Mouse (Mus musculus): Measurements from ENCODE around the gene Pmpca. TPM values are rescaled to one million over a fixed set of nuclear protein-coding genes. Genes with fewer than 3 reads are reported as not detected.
"Not testable (repeated sequence)": the region's sequence is repeated elsewhere in the genome, so short reads cannot be mapped to it uniquely, and the experiment has no call there.

The Pmpca gene
- polyA plus RNA-seq, 1 experiment from 2014 or later: 132 TPM

DNA sequence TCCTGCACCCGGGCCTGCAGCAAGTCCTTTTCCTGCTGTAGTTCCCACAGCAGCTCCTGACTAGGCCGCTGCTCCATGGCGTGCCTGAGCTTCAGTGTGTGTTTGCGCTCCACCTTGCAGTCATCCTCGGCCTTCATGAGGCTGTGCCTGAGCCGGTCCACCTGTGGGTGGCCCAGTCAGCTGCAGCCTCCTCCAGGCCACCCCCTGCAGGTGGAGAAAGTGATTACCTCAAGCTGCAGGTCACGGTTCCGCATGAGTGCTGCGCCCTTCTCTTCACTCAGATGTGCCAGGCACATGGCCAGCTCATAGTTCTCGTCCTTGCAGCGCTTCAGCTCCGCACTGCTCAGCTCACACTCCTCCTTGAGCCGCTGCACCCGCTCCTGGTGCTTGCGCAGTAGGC lies 31.7 kb upstream of the Pmpca start:
- no peak overlapping the region for H3K4me3 ChIP-seq
- H3K4me1 ChIP-seq (replicated peaks): peaks cover 23% of the 10 kb centered on the region
- H3K27ac ChIP-seq: no peak overlapping the region
- H3K27me3 ChIP-seq (ENCODE audit: insufficient read depth, poor library complexity, severe bottlenecking): no peaks in the 10 kb centered on the region
- DNase-seq (ENCODE audit: low spot score): no peak
- 56% methylated on average over 15 of the region's 15 CpGs for WGBS
- peaks cover 2% of the 10 kb centered on the region for H3K36me3 ChIP-seq
- H3K9me3 ChIP-seq: no peaks in the 10 kb centered on the region

DNA sequence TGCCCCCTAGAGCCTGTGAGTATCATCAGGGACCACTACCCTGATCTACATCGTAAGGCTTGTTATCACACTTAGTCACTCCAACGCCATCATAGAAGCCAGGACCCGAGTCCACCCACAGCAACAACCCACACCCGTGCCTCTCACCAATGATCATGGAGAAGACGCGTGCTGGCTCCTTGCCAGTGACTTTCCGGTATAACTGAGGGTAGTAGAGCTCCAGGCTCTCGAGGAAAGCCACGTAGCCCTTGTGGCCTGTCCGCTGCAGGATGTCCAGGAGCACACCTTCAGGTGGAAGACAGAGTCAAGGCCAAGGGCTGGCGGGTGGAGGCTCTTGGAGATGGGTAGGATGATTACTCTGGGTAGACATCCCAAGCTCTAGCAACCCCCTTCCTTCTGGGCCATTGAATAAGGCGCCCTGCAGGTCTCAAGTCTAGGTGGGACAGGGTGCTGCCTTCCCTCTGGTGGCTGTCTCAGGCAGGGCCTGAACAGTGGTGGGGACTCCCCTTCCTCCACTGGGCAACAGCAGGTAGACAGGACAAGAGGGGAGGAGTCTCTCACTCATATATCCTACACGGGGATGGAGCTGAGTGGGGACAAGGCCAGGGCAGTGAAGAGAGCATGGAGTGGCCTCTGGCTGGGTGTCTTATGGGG lies 30.3 kb upstream of the Pmpca start:
- H3K4me3 ChIP-seq: no peak overlapping the region
- no peaks in the 10 kb centered on the region for H3K9me3 ChIP-seq
- H3K36me3 ChIP-seq: peaks cover 15% of the 10 kb centered on the region
- peaks cover 10% of the 10 kb centered on the region; the same call in 1 of the 2 replicates for H3K4me1 ChIP-seq (replicated peaks)
- no peak for DNase-seq (ENCODE audit: low spot score)
- WGBS: 89% methylated on average over 13 of the region's 13 CpGs
- H3K27me3 ChIP-seq (ENCODE audit: insufficient read depth, poor library complexity, severe bottlenecking): no peaks in the 10 kb centered on the region
- H3K27ac ChIP-seq: no peak overlapping the region

DNA sequence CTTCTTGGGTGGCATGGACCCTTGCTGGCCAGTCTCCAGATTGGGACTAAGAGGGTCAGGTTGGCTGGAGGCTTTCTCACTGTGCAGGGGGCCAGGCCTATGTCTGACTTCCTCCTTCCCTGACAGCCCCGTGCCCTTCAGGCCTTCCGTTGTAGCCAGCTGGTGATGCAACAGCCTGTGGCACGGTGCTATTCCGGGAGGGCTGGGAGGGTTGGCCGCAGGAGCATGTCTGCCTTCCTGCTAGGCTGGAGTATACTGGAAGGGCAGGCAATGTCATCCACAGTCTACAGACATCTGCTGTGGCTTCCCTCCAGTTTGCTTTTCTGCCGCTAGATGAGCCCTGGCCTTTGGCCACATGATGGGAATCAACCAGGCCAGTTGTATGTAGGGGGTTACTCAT lies 29.2 kb upstream of the Pmpca start:
- no peak for DNase-seq (ENCODE audit: low spot score)
- H3K4me1 ChIP-seq (replicated peaks): peaks cover 9% of the 10 kb centered on the region; the same call in 1 of the 2 replicates
- H3K36me3 ChIP-seq: peaks cover 27% of the 10 kb centered on the region
- H3K9me3 ChIP-seq: no peaks in the 10 kb centered on the region
- H3K4me3 ChIP-seq: no peak overlapping the region
- no peaks in the 10 kb centered on the region for H3K27me3 ChIP-seq (ENCODE audit: insufficient read depth, poor library complexity, severe bottlenecking)
- WGBS: 90% methylated on average over 6 of the region's 6 CpGs
- H3K27ac ChIP-seq: no peak overlapping the region

DNA sequence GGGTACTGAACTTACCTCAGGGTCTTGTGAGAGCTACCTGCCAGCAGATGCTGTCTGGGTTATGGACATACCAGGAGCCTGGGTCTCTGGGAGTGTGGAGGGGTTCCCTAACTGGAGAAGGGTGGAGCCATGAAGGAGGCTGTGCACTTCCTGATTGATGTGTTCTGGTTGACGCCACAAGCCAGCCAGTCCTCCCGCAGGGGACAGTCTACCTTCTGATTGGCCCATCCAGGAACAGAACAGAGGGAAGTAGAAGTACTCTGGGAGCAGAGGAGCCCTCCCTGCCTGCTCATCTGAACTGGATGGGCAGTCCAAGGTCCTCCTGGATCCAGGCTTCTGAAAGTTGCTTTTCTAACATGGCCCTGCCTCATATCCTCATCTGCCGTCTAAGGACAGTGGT lies 28.4 kb upstream of the Pmpca start, which contains the start of gene Card9:
Card9 (minus strand) TSS at position 147 of the 400 bp plus-strand sequence.
- Histone ChIP-seq H3K9me3 (no peaks in the 10 kb centered on the region), H3K27ac (no peak within 1 kb of the TSS), H3K27me3 (ENCODE audit: insufficient read depth, poor library complexity, severe bottlenecking) (no peaks in the 10 kb centered on the region), H3K36me3 (peaks cover 35% of the 10 kb centered on the region), H3K4me1 (replicated peaks) (peaks cover 9% of the 10 kb centered on the region; the same call in 1 of the 2 replicates), H3K4me3 (no peak within 1 kb of the TSS)
- no peak for DNase-seq (ENCODE audit: low spot score)
- 56% methylated on average over 3 of the region's 3 CpGs for WGBS

DNA sequence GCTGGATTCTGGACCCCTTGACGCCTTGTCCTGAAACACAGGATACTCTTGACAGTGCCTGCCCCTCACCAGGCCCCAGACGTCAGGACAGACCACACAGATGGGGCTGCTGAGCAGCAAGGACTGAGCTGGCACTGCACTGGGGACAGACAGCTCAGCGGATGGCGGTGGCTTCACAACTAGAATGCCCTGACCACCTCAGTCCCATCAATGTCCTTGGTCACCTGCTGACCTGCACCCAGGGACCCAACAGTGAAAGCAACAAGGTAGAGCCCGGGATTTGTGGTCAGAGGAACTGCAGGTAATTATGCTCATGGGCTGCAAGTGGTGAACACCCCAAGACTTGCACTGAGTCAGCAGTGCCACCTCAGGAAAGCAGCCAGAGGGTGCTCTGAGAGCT lies 26.1 kb upstream of the Pmpca start:
- WGBS: 89% methylated on average over 5 of the region's 5 CpGs
- Histone ChIP-seq H3K9me3 (no peaks in the 10 kb centered on the region), H3K4me3 (no peak overlapping the region), H3K27ac (no peak overlapping the region), H3K4me1 (replicated peaks) (peaks cover under 1% of the 10 kb centered on the region; the same call in 1 of the 2 replicates), H3K36me3 (peaks cover 57% of the 10 kb centered on the region), H3K27me3 (ENCODE audit: insufficient read depth, poor library complexity, severe bottlenecking) (no peaks in the 10 kb centered on the region)
- no peak for DNase-seq (ENCODE audit: low spot score)

DNA sequence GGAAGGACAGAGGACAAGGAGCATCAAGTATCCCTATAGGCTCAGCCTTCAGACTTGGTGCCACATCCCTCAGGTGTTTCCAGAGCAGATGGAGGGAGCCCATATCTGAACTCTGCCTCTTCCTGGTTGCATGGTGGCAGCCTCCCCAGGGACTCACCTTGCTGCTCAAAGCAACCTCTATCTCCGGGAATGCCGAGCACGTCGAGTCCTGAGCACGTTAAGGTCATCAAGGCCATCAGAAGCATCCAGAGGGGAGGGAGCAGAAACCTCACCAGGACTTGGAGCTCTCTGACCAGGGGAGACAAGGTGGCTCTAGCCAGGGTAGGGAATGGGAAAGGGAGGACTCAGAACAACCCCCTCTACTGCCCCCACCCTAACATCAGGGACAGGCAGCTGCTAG lies 25.7 kb upstream of the Pmpca start:
- Histone ChIP-seq H3K27me3 (ENCODE audit: insufficient read depth, poor library complexity, severe bottlenecking) (no peaks in the 10 kb centered on the region), H3K27ac (no peak overlapping the region), H3K4me3 (no peak overlapping the region), H3K4me1 (replicated peaks) (no peaks in the 10 kb centered on the region), H3K36me3 (peaks cover 62% of the 10 kb centered on the region), H3K9me3 (no peaks in the 10 kb centered on the region)
- no peak for DNase-seq (ENCODE audit: low spot score)
- WGBS: 78% methylated on average over 5 of the region's 5 CpGs

DNA sequence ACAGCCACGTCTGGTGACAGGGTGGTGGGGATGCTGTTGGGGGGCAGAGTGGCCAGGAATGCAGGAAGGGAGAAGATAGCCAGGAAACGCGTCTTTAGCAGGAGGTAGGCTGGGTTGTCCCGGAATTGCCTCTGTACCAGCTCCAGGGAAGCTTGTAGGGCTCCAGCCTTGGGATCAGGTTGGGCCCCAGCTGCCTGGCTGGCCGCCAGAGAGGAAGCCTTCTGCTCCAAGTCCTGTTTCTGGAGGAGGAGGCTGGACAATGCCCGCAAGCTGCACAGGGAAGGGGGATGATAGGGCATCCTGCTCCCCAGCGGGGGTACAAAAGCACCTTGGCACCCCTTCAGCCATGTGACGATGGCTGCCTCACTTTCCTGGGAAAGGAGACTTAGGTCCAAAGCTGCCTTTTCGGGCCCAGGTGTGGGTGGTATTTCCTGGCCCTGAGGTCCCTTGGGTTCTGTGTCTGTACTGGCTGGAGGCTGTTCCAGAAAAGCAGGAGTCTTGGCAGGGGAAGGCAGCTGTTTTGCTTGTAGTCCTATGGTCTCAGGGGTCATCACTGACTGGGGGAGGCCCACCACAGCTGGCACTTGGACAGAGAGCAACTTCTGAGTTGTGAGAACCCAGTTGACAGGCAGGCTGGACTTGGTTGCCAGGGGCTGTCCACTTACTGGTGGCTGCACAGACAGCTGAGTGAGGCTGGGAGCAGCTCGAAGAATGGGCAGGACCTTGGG lies 24.2 kb upstream of the Pmpca start:
- 93% methylated on average over 10 of the region's 10 CpGs for WGBS
- no peak overlapping the region for H3K27ac ChIP-seq
- H3K4me1 ChIP-seq (replicated peaks): no peaks in the 10 kb centered on the region
- no peaks in the 10 kb centered on the region for H3K9me3 ChIP-seq
- no peak for DNase-seq (ENCODE audit: low spot score)
- peaks cover 76% of the 10 kb centered on the region for H3K36me3 ChIP-seq
- H3K4me3 ChIP-seq: no peak overlapping the region
- H3K27me3 ChIP-seq (ENCODE audit: insufficient read depth, poor library complexity, severe bottlenecking): no peaks in the 10 kb centered on the region

DNA sequence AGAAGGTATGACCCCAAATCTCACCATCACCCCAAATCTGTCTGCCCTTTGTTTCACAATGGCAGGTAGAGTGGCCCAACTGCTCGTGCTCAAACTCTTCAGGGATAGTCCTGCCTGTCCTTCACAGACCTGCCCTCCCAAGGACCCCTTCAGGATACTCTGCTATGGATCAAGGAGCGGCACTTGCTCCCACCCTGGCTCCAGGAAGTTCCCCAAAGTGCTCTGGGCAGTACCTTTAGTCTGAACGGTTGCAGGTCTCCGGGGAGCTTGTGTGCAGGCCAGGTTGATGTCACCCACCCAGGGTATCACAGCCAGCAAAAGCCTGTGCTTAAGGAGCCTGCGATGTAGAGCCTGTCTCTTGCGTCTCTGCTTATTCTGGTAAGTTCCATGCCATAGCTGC lies 21.2 kb upstream of the Pmpca start:
- DNase-seq (ENCODE audit: low spot score): no peak
- Histone ChIP-seq H3K27ac (no peak overlapping the region), H3K27me3 (ENCODE audit: insufficient read depth, poor library complexity, severe bottlenecking) (no peaks in the 10 kb centered on the region), H3K9me3 (no peaks in the 10 kb centered on the region), H3K4me3 (no peak overlapping the region), H3K4me1 (replicated peaks) (no peaks in the 10 kb centered on the region), H3K36me3 (peaks cover 100% of the 10 kb centered on the region)
- 90% methylated on average over 6 of the region's 6 CpGs for WGBS

DNA sequence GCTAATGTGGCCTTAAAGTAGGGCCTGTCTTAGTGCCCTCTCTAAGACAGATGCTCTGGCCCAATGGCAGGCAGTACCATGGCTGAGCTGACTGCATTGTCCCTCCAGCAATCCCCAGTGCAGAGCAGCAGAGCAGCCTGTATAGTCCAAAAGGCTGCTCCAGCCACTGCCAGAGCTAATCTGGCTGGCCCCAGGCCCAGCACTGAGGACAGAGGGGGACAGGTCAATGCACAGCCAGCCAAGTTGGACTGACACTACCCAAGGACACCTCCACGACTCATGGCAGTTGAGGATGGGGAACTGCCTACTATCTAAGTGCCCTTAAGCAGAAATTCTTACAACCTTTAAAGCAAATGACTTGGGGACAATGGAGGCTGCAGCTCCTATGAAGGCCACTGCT lies 20.6 kb upstream of the Pmpca start:
- H3K36me3 ChIP-seq: peaks cover 100% of the 10 kb centered on the region
- H3K9me3 ChIP-seq: no peaks in the 10 kb centered on the region
- WGBS: 84% methylated on average over 1 of the region's 1 CpGs
- no peak overlapping the region for H3K27ac ChIP-seq
- no peaks in the 10 kb centered on the region for H3K27me3 ChIP-seq (ENCODE audit: insufficient read depth, poor library complexity, severe bottlenecking)
- no peak for DNase-seq (ENCODE audit: low spot score)
- H3K4me1 ChIP-seq (replicated peaks): no peaks in the 10 kb centered on the region
- H3K4me3 ChIP-seq: no peak overlapping the region

DNA sequence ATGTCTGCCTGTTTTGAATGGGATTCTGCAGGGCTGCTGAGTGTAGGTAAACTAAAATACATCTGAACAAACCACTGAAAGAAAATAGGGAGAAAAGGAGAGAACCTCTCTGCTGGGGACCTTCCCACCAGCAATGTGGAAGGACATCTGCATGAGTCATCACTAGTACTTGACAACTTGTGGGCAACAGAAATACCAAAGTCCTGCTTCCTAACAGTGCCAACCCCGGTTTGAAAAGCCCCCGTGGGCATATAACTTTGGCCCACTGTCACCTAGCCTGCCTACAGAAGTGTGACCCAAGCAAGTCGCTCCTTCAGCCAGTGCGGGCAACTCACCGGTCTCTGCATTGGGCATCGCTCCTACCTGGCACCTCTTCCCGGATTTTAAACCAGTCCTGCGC lies 16.7 kb upstream of the Pmpca start:
- DNase-seq (ENCODE audit: low spot score): no peak
- Histone ChIP-seq H3K4me3 (no peak overlapping the region), H3K27me3 (ENCODE audit: insufficient read depth, poor library complexity, severe bottlenecking) (no peaks in the 10 kb centered on the region), H3K27ac (no peak overlapping the region), H3K36me3 (peaks cover 100% of the 10 kb centered on the region), H3K9me3 (no peaks in the 10 kb centered on the region), H3K4me1 (replicated peaks) (no peaks in the 10 kb centered on the region)
- 97% methylated on average over 8 of the region's 8 CpGs for WGBS

DNA sequence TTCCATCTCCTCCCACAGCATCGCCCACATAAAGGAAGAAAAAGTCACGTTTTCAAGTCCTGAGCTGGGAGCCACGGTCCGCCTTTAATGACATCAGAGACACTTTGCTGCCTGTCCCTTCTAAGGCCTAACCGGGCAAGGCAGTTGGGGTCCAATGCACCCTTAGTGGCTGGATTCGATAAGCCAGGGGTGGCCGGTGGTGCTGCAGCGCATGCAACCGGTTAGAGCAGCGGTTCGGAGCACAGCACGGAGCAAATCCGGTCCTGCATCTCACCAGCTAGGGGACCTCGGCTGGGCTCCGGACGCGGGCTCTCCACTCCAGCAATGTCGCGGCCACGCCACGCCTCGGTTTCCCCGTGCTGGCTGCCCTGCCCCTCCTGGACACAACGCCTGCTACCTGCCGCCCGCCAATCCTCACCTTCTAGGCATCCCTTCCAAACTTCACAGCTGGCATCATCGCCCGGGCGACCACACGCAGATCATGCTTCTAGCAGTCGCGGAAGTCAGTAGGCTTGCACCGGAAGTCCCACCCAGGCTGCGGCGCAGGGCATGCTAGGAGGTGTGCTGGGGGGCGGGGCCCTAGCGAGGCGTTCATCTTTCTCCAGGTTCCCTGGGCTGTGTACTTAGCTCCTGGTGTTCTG lies 8.9 kb upstream of the Pmpca start, which contains the start of gene Snapc4:
Snapc4 (minus strand) TSS at position 523 of the 641 bp plus-strand sequence.
- WGBS: under 1% methylated on average over 38 of the region's 38 CpGs
- peak within 1 kb of the TSS; percentile 87 for H3K27ac ChIP-seq
- peak within 1 kb of the TSS; percentile 95 for H3K4me3 ChIP-seq
- peaks cover 71% of the 10 kb centered on the region for H3K36me3 ChIP-seq
- DNase-seq (ENCODE audit: low spot score): peak; percentile 86
- no peaks in the 10 kb centered on the region for H3K27me3 ChIP-seq (ENCODE audit: insufficient read depth, poor library complexity, severe bottlenecking)
- H3K4me1 ChIP-seq (replicated peaks): peaks cover 18% of the 10 kb centered on the region
- no peaks in the 10 kb centered on the region for H3K9me3 ChIP-seq

DNA sequence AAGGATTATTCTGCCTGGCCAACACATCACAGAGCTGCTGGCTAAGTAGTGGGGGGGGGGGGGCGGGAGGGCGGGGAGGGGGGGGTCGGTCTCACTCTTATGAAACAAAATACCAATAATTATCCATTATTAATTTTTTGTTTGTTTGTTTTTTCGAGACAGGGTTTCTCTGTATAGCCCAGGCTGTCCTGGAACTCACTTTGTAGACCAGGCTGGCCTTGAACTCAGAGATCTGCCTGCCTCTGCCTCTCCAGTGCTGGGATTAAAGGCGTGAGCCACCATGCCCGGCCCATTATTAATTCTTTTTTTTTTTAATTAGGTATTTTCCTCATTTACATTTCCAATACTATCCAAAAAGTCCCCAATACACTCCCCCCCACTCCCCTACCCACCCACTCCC lies 8.3 kb upstream of the Pmpca start:
- Histone ChIP-seq H3K4me1 (replicated peaks) (peaks cover 18% of the 10 kb centered on the region), H3K4me3 (peak overlapping the region; percentile 95), H3K27ac (peak overlapping the region; percentile 87), H3K36me3 (peaks cover 71% of the 10 kb centered on the region)
- not testable (repeated sequence) for H3K27me3 ChIP-seq (ENCODE audit: insufficient read depth, poor library complexity, severe bottlenecking); DNase-seq (ENCODE audit: low spot score); H3K9me3 ChIP-seq
- WGBS: 40% methylated on average over 6 of the region's 6 CpGs

DNA sequence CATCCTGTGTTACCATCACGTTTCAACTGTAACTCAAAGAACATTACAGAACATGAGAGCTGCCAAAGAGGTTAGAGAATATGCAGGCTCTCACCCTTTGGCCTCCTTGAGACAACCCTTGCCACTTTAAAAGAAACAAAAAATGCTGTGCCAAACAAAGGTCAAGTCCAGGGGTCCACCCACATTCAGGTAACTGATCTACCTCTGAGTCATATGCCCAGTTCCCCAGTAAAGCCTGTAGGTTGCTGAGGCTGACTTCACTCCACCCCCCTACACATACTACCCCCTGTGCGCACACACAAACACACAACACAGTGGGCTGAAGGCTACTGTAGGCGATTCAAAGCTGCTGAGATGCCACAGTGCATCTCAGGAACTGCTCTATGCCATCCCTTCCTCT lies 1.4 kb upstream of the Pmpca start:
- H3K27me3 ChIP-seq (ENCODE audit: insufficient read depth, poor library complexity, severe bottlenecking): no peaks in the 10 kb centered on the region
- H3K36me3 ChIP-seq: peaks cover 76% of the 10 kb centered on the region
- no peak overlapping the region for H3K27ac ChIP-seq
- H3K4me1 ChIP-seq (replicated peaks): peaks cover 28% of the 10 kb centered on the region
- no peak for DNase-seq (ENCODE audit: low spot score)
- peak overlapping the region; percentile 98 for H3K4me3 ChIP-seq
- 95% methylated on average over 3 of the region's 3 CpGs for WGBS
- H3K9me3 ChIP-seq: no peaks in the 10 kb centered on the region

Data from hindbrain, embryonic 10.5 days (tissue).